Mouse (Mus musculus): ENCODE measurements around the gene Lrba. TPM values are rescaled to one million over a fixed set of nuclear protein-coding genes. Genes with fewer than 3 reads are reported as not detected.
A peak's percentile ranks its signal among the peaks of the same experiment; 100 is the strongest.

The Lrba gene
- polyA plus RNA-seq, 1 experiment from 2014 or later = 11.4 TPM

GRCm38 (mm10) chr3:86759834-86760233 is 535.4 kb downstream of the Lrba start:
- Histone ChIP-seq H3K9ac (peak overlapping the region; percentile 58), H3K4me3 (replicated peaks; ENCODE audit: low read length) (no peak overlapping the region), H3K27me3 (ENCODE audit: control insufficient read depth, insufficient read depth, low read length) (no peaks in the 10 kb centered on the region), H3K36me3 (replicated peaks; ENCODE audit: control insufficient read depth, insufficient read depth) (no peaks in the 10 kb centered on the region), H3K4me1 (replicated peaks; ENCODE audit: control insufficient read depth, insufficient read depth, low read length) (peaks cover 8% of the 10 kb centered on the region), H3K27ac (peak overlapping the region; percentile 75), H3K9me3 (ENCODE audit: control insufficient read depth, low read length) (no peaks in the 10 kb centered on the region), H3K4me2 (replicated peaks) (peak overlapping the region; percentile 37)
- DNase-seq (ENCODE audit: low spot score) = no peak
- ATAC-seq (ENCODE audit: low FRiP score) = no peak
- 42% methylated on average over 8 of the region's 8 CpGs for WGBS

- 74% methylated on average over 7 of the region's 7 CpGs for WGBS
- ATAC-seq (ENCODE audit: low FRiP score) (no peak), DNase-seq (ENCODE audit: low spot score) (no peak)
- H3K4me3 ChIP-seq (replicated peaks; ENCODE audit: low read length) = no peak overlapping the region
- H3K27ac ChIP-seq = peak overlapping the region; percentile 64
- H3K4me1 ChIP-seq (replicated peaks; ENCODE audit: control insufficient read depth, insufficient read depth, low read length) = peaks cover 2% of the 10 kb centered on the region; the same call in 1 of the 2 replicates
- peak overlapping the region; percentile 55 for H3K9ac ChIP-seq
- no peaks in the 10 kb centered on the region for H3K27me3 ChIP-seq (ENCODE audit: control insufficient read depth, insufficient read depth, low read length)
- no peaks in the 10 kb centered on the region for H3K9me3 ChIP-seq (ENCODE audit: control insufficient read depth, low read length)
- peak overlapping the region; percentile 36 for H3K4me2 ChIP-seq (replicated peaks)
- H3K36me3 ChIP-seq (replicated peaks; ENCODE audit: control insufficient read depth, insufficient read depth) = no peaks in the 10 kb centered on the region
Measured at GRCm38 (mm10) chr3:86760474-86760873, 536.0 kb downstream of the Lrba start.

- Histone ChIP-seq H3K36me3 (replicated peaks; ENCODE audit: control insufficient read depth, insufficient read depth) (no peaks in the 10 kb centered on the region), H3K9me3 (ENCODE audit: control insufficient read depth, low read length) (no peaks in the 10 kb centered on the region), H3K27me3 (ENCODE audit: control insufficient read depth, insufficient read depth, low read length) (no peaks in the 10 kb centered on the region), H3K4me1 (replicated peaks; ENCODE audit: control insufficient read depth, insufficient read depth, low read length) (peaks cover 2% of the 10 kb centered on the region; the same call in 1 of the 2 replicates), H3K4me3 (replicated peaks; ENCODE audit: low read length) (no peak overlapping the region), H3K27ac (peak overlapping the region; percentile 64), H3K4me2 (replicated peaks) (peak overlapping the region; percentile 36; the same call in 1 of the 2 replicates), H3K9ac (peak overlapping the region; percentile 55)
- WGBS = 55% methylated on average over 9 of the region's 9 CpGs
- ATAC-seq (ENCODE audit: low FRiP score) = peak; percentile 85
- peak; percentile 94 for DNase-seq (ENCODE audit: low spot score)
Measured at GRCm38 (mm10) chr3:86761095-86762035, 536.9 kb downstream of the Lrba start.

GRCm38 (mm10) chr3:86762036-86762415 is 537.5 kb downstream of the Lrba start:
- Histone ChIP-seq H3K4me1 (replicated peaks; ENCODE audit: control insufficient read depth, insufficient read depth, low read length) (peaks cover 2% of the 10 kb centered on the region; the same call in 1 of the 2 replicates), H3K9ac (no peak overlapping the region), H3K36me3 (replicated peaks; ENCODE audit: control insufficient read depth, insufficient read depth) (no peaks in the 10 kb centered on the region), H3K9me3 (ENCODE audit: control insufficient read depth, low read length) (no peaks in the 10 kb centered on the region), H3K27me3 (ENCODE audit: control insufficient read depth, insufficient read depth, low read length) (no peaks in the 10 kb centered on the region), H3K27ac (peak overlapping the region; percentile 57), H3K4me2 (replicated peaks) (no peak overlapping the region), H3K4me3 (replicated peaks; ENCODE audit: low read length) (no peak overlapping the region)
- no peak; the same call in 1 of the 2 replicates for ATAC-seq (ENCODE audit: low FRiP score)
- DNase-seq (ENCODE audit: low spot score) = no peak
- WGBS = 85% methylated on average over 6 of the region's 6 CpGs

GRCm38 (mm10) chr3:86762456-86762855 is 538.0 kb downstream of the Lrba start:
- DNase-seq (ENCODE audit: low spot score) = no peak
- peak overlapping the region; percentile 57; the same call in 1 of the 2 replicates for H3K27ac ChIP-seq
- H3K4me1 ChIP-seq (replicated peaks; ENCODE audit: control insufficient read depth, insufficient read depth, low read length) = peaks cover 2% of the 10 kb centered on the region; the same call in 1 of the 2 replicates
- H3K4me2 ChIP-seq (replicated peaks) = no peak overlapping the region
- no peak for ATAC-seq (ENCODE audit: low FRiP score)
- 85% methylated on average over 4 of the region's 4 CpGs for WGBS
- H3K4me3 ChIP-seq (replicated peaks; ENCODE audit: low read length) = no peak overlapping the region
- H3K27me3 ChIP-seq (ENCODE audit: control insufficient read depth, insufficient read depth, low read length) = no peaks in the 10 kb centered on the region
- H3K9me3 ChIP-seq (ENCODE audit: control insufficient read depth, low read length) = no peaks in the 10 kb centered on the region
- H3K36me3 ChIP-seq (replicated peaks; ENCODE audit: control insufficient read depth, insufficient read depth) = no peaks in the 10 kb centered on the region
- H3K9ac ChIP-seq = no peak overlapping the region

GRCm38 (mm10) chr3:86768553-86768952 is 544.1 kb downstream of the Lrba start:
- Histone ChIP-seq H3K4me3 (replicated peaks; ENCODE audit: low read length) (no peak overlapping the region), H3K27ac (no peak overlapping the region), H3K9me3 (ENCODE audit: control insufficient read depth, low read length) (no peaks in the 10 kb centered on the region), H3K4me1 (replicated peaks; ENCODE audit: control insufficient read depth, insufficient read depth, low read length) (peaks cover 6% of the 10 kb centered on the region; the same call in 1 of the 2 replicates), H3K27me3 (ENCODE audit: control insufficient read depth, insufficient read depth, low read length) (no peaks in the 10 kb centered on the region), H3K4me2 (replicated peaks) (no peak overlapping the region), H3K36me3 (replicated peaks; ENCODE audit: control insufficient read depth, insufficient read depth) (no peaks in the 10 kb centered on the region; the same call in 1 of the 2 replicates), H3K9ac (no peak overlapping the region)
- WGBS = 36% methylated on average over 8 of the region's 8 CpGs
- ATAC-seq (ENCODE audit: low FRiP score) (no peak), DNase-seq (ENCODE audit: low spot score) (no peak)

- Histone ChIP-seq H3K27ac (no peak overlapping the region), H3K27me3 (ENCODE audit: control insufficient read depth, insufficient read depth, low read length) (no peaks in the 10 kb centered on the region), H3K4me1 (replicated peaks; ENCODE audit: control insufficient read depth, insufficient read depth, low read length) (peaks cover 6% of the 10 kb centered on the region; the same call in 1 of the 2 replicates), H3K9me3 (ENCODE audit: control insufficient read depth, low read length) (no peaks in the 10 kb centered on the region), H3K4me2 (replicated peaks) (no peak overlapping the region), H3K9ac (no peak overlapping the region), H3K4me3 (replicated peaks; ENCODE audit: low read length) (no peak overlapping the region), H3K36me3 (replicated peaks; ENCODE audit: control insufficient read depth, insufficient read depth) (no peaks in the 10 kb centered on the region; the same call in 1 of the 2 replicates)
- WGBS = 64% methylated on average over 6 of the region's 6 CpGs
- DNase-seq (ENCODE audit: low spot score) = no peak
- 0 out of 2 replicates have a peak, but pooled peaks have one; percentile 17 for ATAC-seq (ENCODE audit: low FRiP score)
Measured at GRCm38 (mm10) chr3:86768969-86769368, 544.5 kb downstream of the Lrba start.

GRCm38 (mm10) chr3:86774566-86775443 is 550.3 kb downstream of the Lrba start:
- no peaks in the 10 kb centered on the region for H3K27me3 ChIP-seq (ENCODE audit: control insufficient read depth, insufficient read depth, low read length)
- peak overlapping the region; percentile 67 for H3K27ac ChIP-seq
- 30% methylated on average over 14 of the region's 14 CpGs for WGBS
- peaks cover 17% of the 10 kb centered on the region for H3K36me3 ChIP-seq (replicated peaks; ENCODE audit: control insufficient read depth, insufficient read depth)
- H3K4me1 ChIP-seq (replicated peaks; ENCODE audit: control insufficient read depth, insufficient read depth, low read length) = peaks cover 23% of the 10 kb centered on the region
- H3K4me2 ChIP-seq (replicated peaks) = no peak overlapping the region
- ATAC-seq (ENCODE audit: low FRiP score) (peak; percentile 15; the same call in 1 of the 2 replicates), DNase-seq (ENCODE audit: low spot score) (no peak)
- H3K9ac ChIP-seq = no peak overlapping the region; the same call in 1 of the 2 replicates
- no peaks in the 10 kb centered on the region for H3K9me3 ChIP-seq (ENCODE audit: control insufficient read depth, low read length)
- H3K4me3 ChIP-seq (replicated peaks; ENCODE audit: low read length) = no peak overlapping the region

Data from hindbrain, embryonic 14.5 days (tissue).